Mouse (Mus musculus): Measurements from ENCODE around the gene Pigt. TPM values are rescaled to one million over a fixed set of nuclear protein-coding genes. Genes with fewer than 3 reads are reported as not detected.

The Pigt gene
- polyA plus RNA-seq, 1 experiment from 2014 or later: 88.8 TPM

DNA sequence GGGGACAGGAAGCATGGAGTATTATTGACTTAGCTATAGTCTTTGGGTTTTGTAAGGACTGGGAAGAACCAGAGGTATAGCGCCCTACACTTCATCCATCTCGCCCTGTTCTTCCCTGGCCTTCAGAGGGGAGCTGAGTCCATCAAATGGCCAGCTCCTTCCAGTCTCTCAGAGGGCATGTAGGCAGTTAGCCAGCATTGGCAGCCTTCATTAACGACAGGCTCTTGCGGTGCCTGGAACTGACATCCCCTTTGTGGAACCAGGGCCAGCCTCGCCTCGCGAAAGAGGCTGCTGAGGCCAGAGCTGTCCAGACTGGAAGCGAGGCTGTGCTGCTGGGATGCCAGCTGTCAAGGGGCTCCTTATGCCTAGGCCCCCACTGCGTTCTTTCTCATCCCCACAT lies 9.5 kb upstream of the Pigt start:
- Histone ChIP-seq H3K4me1 (peaks cover 19% of the 10 kb centered on the region), H3K27ac (replicated peaks) (no peak overlapping the region), H3K36me3 (peaks cover 17% of the 10 kb centered on the region), H3K4me2 (peak overlapping the region; percentile 100; the same call in 1 of the 2 replicates), H3K9ac (replicated peaks) (no peak overlapping the region), H3K27me3 (replicated peaks) (0 out of 2 replicates have a peak, but pooled peaks cover 6% of the 10 kb centered on the region), H3K4me3 (replicated peaks) (0 out of 2 replicates have a peak overlapping the region, but pooled peaks have one; percentile 72), H3K9me3 (replicated peaks) (no peaks in the 10 kb centered on the region)
- no peak for ATAC-seq (ENCODE audit: low FRiP score)
- 64% methylated on average over 9 of the region's 9 CpGs for WGBS

DNA sequence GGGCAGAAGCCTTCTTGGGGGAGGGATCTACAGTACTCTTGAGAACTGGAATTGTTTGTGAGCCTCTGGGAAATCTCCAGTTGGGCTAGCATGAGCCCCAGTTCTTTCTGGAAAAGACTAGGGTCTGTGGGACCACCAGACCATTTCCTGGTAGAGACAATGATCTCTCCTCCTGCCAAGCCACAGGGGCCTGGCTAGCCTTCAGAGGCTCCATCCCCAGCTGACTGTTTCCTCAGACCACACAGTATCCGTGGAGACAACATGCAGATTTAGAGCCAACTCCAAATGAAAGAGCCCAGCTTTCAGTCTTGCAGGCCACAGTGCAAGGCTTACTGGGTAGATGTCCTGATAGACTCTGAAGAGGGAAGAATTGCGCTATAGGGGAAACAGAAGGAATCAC lies 3.2 kb upstream of the Pigt start:
- ATAC-seq (ENCODE audit: low FRiP score): peak; percentile 24; the same call in 1 of the 2 replicates

DNA sequence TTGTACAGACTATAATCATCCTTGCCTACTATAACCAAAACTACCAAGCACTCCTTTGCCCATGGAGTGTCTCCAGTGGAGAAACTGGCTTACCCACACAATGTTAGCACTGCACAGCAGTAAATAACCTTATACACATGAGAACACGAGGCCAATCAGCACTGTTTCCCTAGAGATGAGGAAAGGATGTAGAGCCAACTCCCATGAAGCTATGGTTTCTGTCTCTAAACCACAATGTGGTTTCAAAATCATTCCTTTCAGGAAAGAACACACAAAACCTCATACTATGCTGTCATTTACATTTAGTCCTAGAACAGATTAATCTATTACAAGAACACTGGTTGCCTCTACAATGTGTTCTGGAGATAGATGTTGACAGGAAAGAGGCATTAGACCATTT lies 989 bp upstream of the Pigt start:
- Histone ChIP-seq H3K36me3 (peaks cover 16% of the 10 kb centered on the region), H3K4me2 (peak overlapping the region; percentile 92), H3K9ac (replicated peaks) (no peak overlapping the region), H3K4me1 (peaks cover 29% of the 10 kb centered on the region), H3K9me3 (replicated peaks) (no peaks in the 10 kb centered on the region), H3K4me3 (replicated peaks) (no peak overlapping the region), H3K27ac (replicated peaks) (no peak overlapping the region), H3K27me3 (replicated peaks) (no peaks in the 10 kb centered on the region)
- ATAC-seq (ENCODE audit: low FRiP score): no peak
- WGBS: 65% methylated on average over 1 of the region's 1 CpGs

More for the DNA sequence above, 3.2 kb upstream of the Pigt start:
- no peaks in the 10 kb centered on the region for H3K27me3 ChIP-seq (replicated peaks)
- no peak overlapping the region for H3K4me3 ChIP-seq (replicated peaks)
- peaks cover 16% of the 10 kb centered on the region for H3K36me3 ChIP-seq
- 51% methylated on average over 2 of the region's 2 CpGs for WGBS
- no peak overlapping the region for H3K9ac ChIP-seq (replicated peaks)
- H3K27ac ChIP-seq (replicated peaks): no peak overlapping the region
- H3K9me3 ChIP-seq (replicated peaks): no peaks in the 10 kb centered on the region
- H3K4me2 ChIP-seq: no peak overlapping the region
- H3K4me1 ChIP-seq: peaks cover 22% of the 10 kb centered on the region

DNA sequence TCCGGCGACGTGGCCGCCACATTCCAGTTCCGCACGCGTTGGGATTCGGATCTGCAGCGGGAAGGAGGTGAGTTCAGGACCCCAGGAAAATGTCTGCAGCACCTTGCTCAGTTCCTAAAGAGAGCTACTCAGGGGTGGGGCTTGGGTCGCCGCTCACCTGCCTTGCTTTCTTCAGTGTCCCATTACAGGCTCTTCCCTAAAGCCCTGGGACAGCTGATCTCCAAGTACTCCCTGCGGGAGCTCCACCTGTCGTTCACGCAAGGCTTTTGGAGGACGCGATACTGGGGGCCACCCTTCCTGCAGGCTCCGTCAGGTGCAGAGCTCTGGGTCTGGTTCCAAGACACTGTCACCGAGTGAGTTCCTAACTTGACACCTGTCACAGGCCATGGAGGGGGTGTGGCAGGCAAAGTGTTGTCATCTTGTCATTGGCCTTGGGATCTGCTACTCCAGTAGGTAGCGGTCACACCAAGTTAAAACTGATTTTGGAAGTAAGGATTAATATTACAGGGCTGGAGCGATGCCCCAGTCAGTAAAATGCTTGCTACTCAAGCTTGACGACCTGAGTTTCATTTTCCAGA lies 460 bp downstream of the Pigt start:
- Histone ChIP-seq H3K27me3 (replicated peaks) (no peaks in the 10 kb centered on the region), H3K27ac (replicated peaks) (peak overlapping the region; percentile 89), H3K9me3 (replicated peaks) (no peaks in the 10 kb centered on the region), H3K4me3 (replicated peaks) (peak overlapping the region; percentile 89), H3K4me2 (peak overlapping the region; percentile 92), H3K4me1 (peaks cover 29% of the 10 kb centered on the region), H3K9ac (replicated peaks) (peak overlapping the region; percentile 74), H3K36me3 (peaks cover 26% of the 10 kb centered on the region)
- WGBS: 6% methylated on average over 21 of the region's 21 CpGs
- ATAC-seq (ENCODE audit: low FRiP score): peak; percentile 19; the same call in 1 of the 2 replicates

DNA sequence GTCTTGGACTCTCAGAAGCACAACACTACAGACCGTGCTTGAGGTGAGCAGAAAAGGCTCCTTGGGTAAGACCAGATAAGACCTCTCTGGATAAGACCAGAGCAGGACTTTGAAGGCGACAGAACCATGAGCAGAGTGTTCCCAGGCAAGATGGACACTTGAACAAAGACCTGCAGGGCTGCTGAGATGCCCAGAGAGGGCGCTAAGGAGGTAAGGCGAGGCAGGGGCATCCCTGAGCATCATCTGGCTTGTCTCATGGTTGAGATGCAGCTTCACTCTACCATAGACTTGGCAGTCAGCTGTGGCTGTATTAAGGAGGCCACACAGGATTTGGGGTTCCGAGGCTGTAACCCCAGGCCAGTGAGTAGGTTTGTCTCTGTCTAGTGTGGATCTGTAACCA lies 2.0 kb downstream of the Pigt start:
- no peaks in the 10 kb centered on the region for H3K27me3 ChIP-seq (replicated peaks)
- peaks cover 29% of the 10 kb centered on the region for H3K4me1 ChIP-seq
- no peak overlapping the region for H3K4me2 ChIP-seq
- peaks cover 41% of the 10 kb centered on the region for H3K36me3 ChIP-seq
- ATAC-seq (ENCODE audit: low FRiP score): no peak
- no peak overlapping the region for H3K4me3 ChIP-seq (replicated peaks)
- WGBS: 82% methylated on average over 5 of the region's 5 CpGs
- peaks cover 3% of the 10 kb centered on the region; the same call in 1 of the 2 replicates for H3K9me3 ChIP-seq (replicated peaks)
- no peak overlapping the region for H3K27ac ChIP-seq (replicated peaks)
- H3K9ac ChIP-seq (replicated peaks): no peak overlapping the region

DNA sequence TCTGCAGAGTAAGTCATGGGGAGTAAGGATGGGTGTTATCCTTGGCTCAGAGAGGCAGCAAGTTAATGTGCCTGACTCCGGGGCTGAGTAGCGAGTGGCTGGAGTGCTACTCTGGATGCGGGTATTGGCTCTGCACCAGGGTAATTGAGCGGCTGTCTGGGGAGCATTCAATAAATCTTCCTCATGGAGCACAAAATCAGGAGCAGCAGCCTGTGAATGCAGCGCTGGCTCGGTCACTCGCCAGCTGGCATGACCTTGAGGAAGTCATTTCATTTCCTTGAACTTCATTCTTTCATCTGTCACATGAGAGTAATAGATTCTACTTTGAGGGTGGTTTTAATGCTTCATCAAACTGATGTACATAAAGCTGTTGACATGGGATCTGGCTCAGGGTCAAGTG lies 3.2 kb downstream of the Pigt start:
- Histone ChIP-seq H3K36me3 (peaks cover 53% of the 10 kb centered on the region), H3K27me3 (replicated peaks) (no peaks in the 10 kb centered on the region), H3K4me2 (no peak overlapping the region), H3K4me3 (replicated peaks) (no peak overlapping the region), H3K27ac (replicated peaks) (no peak overlapping the region), H3K9me3 (replicated peaks) (peaks cover 11% of the 10 kb centered on the region; the same call in 1 of the 2 replicates), H3K9ac (replicated peaks) (no peak overlapping the region), H3K4me1 (peaks cover 29% of the 10 kb centered on the region)
- peak; percentile 22; the same call in 1 of the 2 replicates for ATAC-seq (ENCODE audit: low FRiP score)
- WGBS: 52% methylated on average over 7 of the region's 7 CpGs

DNA sequence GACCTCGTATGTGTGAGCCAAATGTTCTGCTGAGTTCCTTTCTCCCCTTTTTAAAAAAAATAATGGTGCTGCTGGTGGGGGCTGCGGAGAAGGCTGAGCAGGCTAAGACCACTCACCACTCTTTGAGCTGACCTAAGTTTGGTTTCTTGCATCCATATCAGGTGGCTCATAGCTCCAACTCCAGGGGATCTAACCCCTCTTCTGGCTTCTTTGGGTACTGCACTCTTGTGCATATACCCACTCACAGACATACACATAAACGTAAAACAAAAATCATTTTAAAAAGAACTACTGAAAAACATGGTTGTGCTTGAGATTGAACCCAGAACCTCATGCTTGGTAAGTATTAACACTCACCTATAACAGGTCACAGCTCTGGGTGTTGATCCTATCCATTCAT lies 7.6 kb downstream of the Pigt start:
- ATAC-seq (ENCODE audit: low FRiP score): no peak
- WGBS: 96% methylated on average over 3 of the region's 3 CpGs
- no peak overlapping the region for H3K9ac ChIP-seq (replicated peaks)

DNA sequence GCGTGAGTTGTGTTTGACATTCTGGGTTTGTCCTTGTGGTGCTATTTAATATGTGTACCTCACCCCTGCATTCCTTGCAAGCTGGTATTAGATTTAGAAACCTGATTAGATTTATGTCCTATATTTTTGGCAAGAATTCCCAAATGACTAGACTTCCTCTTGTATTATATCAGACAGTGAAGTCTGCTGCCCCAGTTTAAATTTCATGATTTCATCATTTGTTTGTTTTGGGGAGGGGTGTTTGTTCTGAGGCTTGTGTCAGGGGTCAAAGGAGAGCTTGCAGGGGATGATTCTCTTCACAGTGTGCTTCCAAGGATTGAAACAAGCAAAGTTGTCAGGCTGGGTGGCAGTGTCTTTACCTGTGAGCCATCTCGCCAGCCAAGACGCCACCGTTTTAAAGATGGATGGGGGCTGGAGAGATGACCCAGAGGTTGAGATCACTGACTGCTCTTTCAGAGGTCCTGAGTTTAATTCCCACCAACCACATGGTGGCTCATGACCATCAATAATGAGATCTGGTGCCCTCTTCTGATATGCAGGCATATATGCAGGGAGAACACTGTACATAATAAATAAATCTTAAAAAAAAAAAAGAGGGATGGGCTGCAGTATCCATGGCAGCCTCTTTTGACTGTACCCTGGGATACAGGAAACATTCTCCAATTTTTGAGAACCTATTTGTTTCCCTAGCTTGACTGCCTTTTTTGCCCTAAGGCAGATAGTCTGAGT lies 8.5 kb downstream of the Pigt start:
- Histone ChIP-seq H3K27ac (replicated peaks) (no peak overlapping the region), H3K27me3 (replicated peaks) (no peaks in the 10 kb centered on the region), H3K4me2 (no peak overlapping the region), H3K9ac (replicated peaks) (no peak overlapping the region), H3K36me3 (peaks cover 62% of the 10 kb centered on the region), H3K9me3 (replicated peaks) (peaks cover 11% of the 10 kb centered on the region; the same call in 1 of the 2 replicates), H3K4me3 (replicated peaks) (no peak overlapping the region), H3K4me1 (no peaks in the 10 kb centered on the region)
- no peak for ATAC-seq (ENCODE audit: low FRiP score)
- whole genome bisulfite sequencing: 92% methylated on average over 4 of the region's 4 CpGs

More for the DNA sequence above, 7.6 kb downstream of the Pigt start:
- H3K27ac ChIP-seq (replicated peaks): no peak overlapping the region
- peaks cover 70% of the 10 kb centered on the region for H3K36me3 ChIP-seq
- 0 out of 2 replicates have a peak, but pooled peaks cover 4% of the 10 kb centered on the region for H3K4me1 ChIP-seq
- H3K4me3 ChIP-seq (replicated peaks): no peak overlapping the region
- H3K4me2 ChIP-seq: no peak overlapping the region
- no peaks in the 10 kb centered on the region for H3K27me3 ChIP-seq (replicated peaks)
- H3K9me3 ChIP-seq (replicated peaks): peaks cover 11% of the 10 kb centered on the region; the same call in 1 of the 2 replicates

DNA sequence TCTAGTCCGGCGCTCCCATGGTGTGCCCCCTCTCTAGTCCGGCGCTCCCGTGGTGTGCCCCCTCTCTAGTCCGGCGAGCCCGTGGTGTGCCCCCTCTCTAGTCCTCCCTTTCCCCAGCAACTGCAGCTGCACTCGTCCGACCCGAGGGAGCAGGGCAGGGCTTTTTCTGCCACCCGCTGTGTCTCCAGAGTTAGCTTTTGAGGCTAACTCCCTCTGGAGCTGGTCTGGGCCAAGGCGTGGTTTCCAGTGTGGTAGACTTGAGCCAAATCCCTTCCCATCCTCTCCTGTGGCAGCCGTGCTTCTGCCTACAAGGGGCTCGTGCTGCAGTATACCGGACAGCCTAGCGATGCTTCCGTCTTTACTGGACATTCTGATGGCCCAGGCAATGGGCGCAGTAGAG lies 10.5 kb downstream of the Pigt start:
- H3K9ac ChIP-seq (replicated peaks): no peak overlapping the region
- 85% methylated on average over 19 of the region's 19 CpGs for WGBS

DNA sequence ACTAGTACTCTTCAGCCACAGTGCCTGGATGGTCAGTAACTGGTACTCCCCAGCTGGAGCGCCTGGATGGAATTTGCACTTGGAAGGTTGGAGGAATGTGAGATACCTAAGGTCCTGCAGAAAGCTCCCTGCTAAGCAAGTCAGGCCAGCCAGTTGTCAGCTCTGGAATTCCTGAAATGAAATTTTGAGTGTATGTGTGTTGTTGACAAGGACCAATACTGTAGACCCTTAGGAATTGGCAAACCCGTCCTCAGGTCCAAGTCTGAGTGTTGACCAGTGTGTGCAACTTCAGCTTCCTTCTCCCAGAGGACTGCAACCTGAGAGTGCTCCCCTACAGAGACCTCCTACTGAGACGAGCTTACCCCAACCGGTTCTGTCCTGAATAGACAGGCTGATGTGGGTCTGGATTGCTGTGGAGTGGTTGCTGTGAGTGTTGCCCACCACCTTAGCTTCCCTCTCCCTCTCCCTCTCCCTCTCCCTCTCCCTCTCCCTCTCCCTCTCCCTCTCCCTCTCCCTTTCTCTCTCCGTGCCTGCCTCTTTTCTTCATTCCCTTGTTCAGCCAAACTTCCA lies 13.4 kb downstream of the Pigt start:
- no peak for ATAC-seq (ENCODE audit: low FRiP score)
- H3K9ac ChIP-seq (replicated peaks): no peak overlapping the region
- H3K27ac ChIP-seq (replicated peaks): no peak overlapping the region
- 57% methylated on average over 4 of the region's 5 CpGs for WGBS
- no peak overlapping the region for H3K4me2 ChIP-seq
- H3K4me1 ChIP-seq: no peaks in the 10 kb centered on the region
- H3K36me3 ChIP-seq: peaks cover 16% of the 10 kb centered on the region; the same call in 1 of the 2 replicates
- no peaks in the 10 kb centered on the region for H3K27me3 ChIP-seq (replicated peaks)
- H3K9me3 ChIP-seq (replicated peaks): no peaks in the 10 kb centered on the region
- no peak overlapping the region for H3K4me3 ChIP-seq (replicated peaks)

More for the DNA sequence above, 10.5 kb downstream of the Pigt start:
- Histone ChIP-seq H3K4me3 (replicated peaks) (no peak overlapping the region), H3K36me3 (peaks cover 45% of the 10 kb centered on the region), H3K9me3 (replicated peaks) (peaks cover 11% of the 10 kb centered on the region; the same call in 1 of the 2 replicates), H3K4me2 (no peak overlapping the region), H3K27me3 (replicated peaks) (no peaks in the 10 kb centered on the region), H3K27ac (replicated peaks) (no peak overlapping the region), H3K4me1 (no peaks in the 10 kb centered on the region)
- no peak for ATAC-seq (ENCODE audit: low FRiP score)

DNA sequence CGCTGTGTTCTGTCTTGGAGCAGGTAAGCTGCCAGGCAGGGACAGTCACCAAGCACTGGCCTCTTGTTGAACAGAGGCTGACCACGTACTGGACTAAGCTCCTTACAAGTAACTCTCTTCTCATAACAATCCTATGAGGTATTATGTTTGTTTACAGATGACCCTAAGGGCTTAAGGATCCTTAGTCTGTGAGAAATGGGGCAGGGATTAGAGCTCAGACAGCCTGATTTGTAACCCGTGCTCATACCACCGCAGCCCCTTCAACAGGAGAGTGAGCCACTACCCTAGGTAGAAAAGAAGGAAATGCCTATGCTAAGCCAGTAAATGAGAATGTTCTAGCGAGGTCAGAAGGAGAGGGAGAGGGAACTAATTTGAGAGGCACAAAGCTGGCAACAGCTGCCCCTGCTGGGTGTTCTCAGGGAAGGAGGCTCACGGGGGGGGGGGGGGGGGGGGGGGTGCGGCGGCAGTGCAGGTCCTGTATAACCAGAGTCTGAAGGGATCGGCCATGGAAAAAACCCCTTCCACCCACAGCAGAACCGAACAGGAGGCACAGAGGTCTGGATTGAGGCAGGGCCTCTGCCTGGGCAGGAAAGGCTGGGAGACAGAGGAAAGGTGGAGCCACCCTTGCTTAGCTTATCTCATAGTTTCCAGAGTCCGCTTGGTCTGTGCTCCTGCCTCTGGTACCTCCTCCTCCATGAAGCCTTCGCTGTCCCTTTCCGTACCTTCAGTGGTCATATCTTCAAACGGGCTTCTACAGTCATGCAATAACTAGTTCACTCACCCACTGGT lies 15.0 kb downstream of the Pigt start:
- 72% methylated on average over 14 of the region's 14 CpGs for WGBS
- H3K4me3 ChIP-seq (replicated peaks): no peak overlapping the region

More for the DNA sequence above, 15.0 kb downstream of the Pigt start:
- Histone ChIP-seq H3K27ac (replicated peaks) (no peak overlapping the region), H3K27me3 (replicated peaks) (no peaks in the 10 kb centered on the region), H3K4me1 (no peaks in the 10 kb centered on the region), H3K36me3 (0 out of 2 replicates have a peak, but pooled peaks cover 2% of the 10 kb centered on the region), H3K9me3 (replicated peaks) (no peaks in the 10 kb centered on the region), H3K4me2 (no peak overlapping the region), H3K9ac (replicated peaks) (no peak overlapping the region)
- no peak for ATAC-seq (ENCODE audit: low FRiP score)
